In genomic region chrX:51197012-51197411, GRCm38 (mm10) we compare ENCODE assay signal across 14 mouse cellular contexts.
"Had no signal": no experiment of that assay in that cellular context is flagged by ENCODE, and none has a peak within 500 bp of the region (broad histone marks: within the 10 kb centered on the region; RNA-seq: fewer than 3 reads in every experiment).

No protein-coding gene starts in this region.

- DNase-seq: kidney, adult 2 months; layer of hippocampus, adult 9-11 months; left cerebral cortex, postnatal 4 days; liver; liver, embryonic 13.5 days; liver, postnatal 0 days; lung, postnatal 14 days; right cerebral cortex, postnatal 14 days; thymus, postnatal 14 days had no signal

- H3K4me3 ChIP-seq: liver, embryonic 13.5 days; lung, embryonic 15.5 days; megakaryocyte, embryonic 14.5 days; midbrain, embryonic 12.5 days had no signal

- H3K9me3 ChIP-seq: liver, embryonic 13.5 days; lung, embryonic 15.5 days; megakaryocyte, embryonic 14.5 days; midbrain, embryonic 12.5 days had no signal

- H3K4me2 ChIP-seq: liver, embryonic 13.5 days; lung, embryonic 15.5 days; midbrain, embryonic 12.5 days had no signal

- H3K27me3 ChIP-seq: liver, embryonic 13.5 days; lung, embryonic 15.5 days; midbrain, embryonic 12.5 days had no signal

- H3K27ac ChIP-seq: liver, embryonic 13.5 days; macrophage; midbrain, embryonic 12.5 days had no signal

- ATAC-seq: inflammation-experienced regulatory T-cells, adult 6 months; liver, postnatal 0 days had no signal

- H3K4me1 ChIP-seq: liver, embryonic 13.5 days; midbrain, embryonic 12.5 days had no signal

- H3K36me3 ChIP-seq: liver, embryonic 13.5 days; lung, embryonic 15.5 days; midbrain, embryonic 12.5 days had no signal

- H3K9ac ChIP-seq: liver, embryonic 13.5 days; liver, postnatal 0 days; lung, embryonic 15.5 days; midbrain, embryonic 12.5 days had no signal
